Mouse (Mus musculus) liver, adult 2 months (tissue): Measurements from ENCODE around the gene 4930432K21Rik. TPM values are rescaled to one million over a fixed set of nuclear protein-coding genes. Genes with fewer than 3 reads are reported as not detected.

Experiments used
- DNase-seq: peaks from one replicate; pipeline ENCODE4 v3.0.0-alpha.2; 2011; ENCODE audit warnings: low read depth, low spot score; ENCODE audit errors: extremely low read depth
- H3K27ac ChIP-seq: fragments of 200-500 bp; replicated peaks from 2 replicates; pipeline ENCODE4 v1.5.1; 2012; ENCODE audit warnings: low read depth, mild to moderate bottlenecking, control low read depth, inconsistent platforms, low read length; ENCODE audit not compliant: insufficient read depth
- H3K27me3 ChIP-seq: fragments of 200-500 bp; 2 replicates; pipeline ENCODE4 v1.6.1; 2012; ENCODE audit warnings: mild to moderate bottlenecking, moderate library complexity, low read length, inconsistent platforms; ENCODE audit not compliant: control insufficient read depth, insufficient read depth
- H3K36me3 ChIP-seq: fragments of 200-500 bp; 2 replicates; pipeline ENCODE4 v1.6.1; 2012; ENCODE audit warnings: low read length, inconsistent platforms; ENCODE audit not compliant: control insufficient read depth, insufficient read depth
- H3K4me1 ChIP-seq: fragments of 200-500 bp; 2 replicates; pipeline ENCODE4 v1.6.1; 2011; ENCODE audit warnings: low read length; ENCODE audit not compliant: control insufficient read depth, insufficient read depth
- H3K4me3 ChIP-seq: fragments of 200-500 bp; 2 replicates; pipeline ENCODE4 v1.5.1; 2011; ENCODE audit warnings: low read depth, mild to moderate bottlenecking, control low read depth, low read length, moderate library complexity; ENCODE audit not compliant: insufficient read depth
- H3K79me2 ChIP-seq: fragments of 200-500 bp; 2 replicates; pipeline ENCODE4 v1.6.1; 2012; ENCODE audit warnings: inconsistent platforms, mild to moderate bottlenecking, low read length, moderate library complexity; ENCODE audit not compliant: control insufficient read depth, insufficient read depth
- H3K9ac ChIP-seq: fragments of 200-500 bp; 2 replicates; pipeline ENCODE4 v1.6.1; 2012; ENCODE audit warnings: low read depth, mild to moderate bottlenecking, control low read depth, inconsistent platforms, low read length
- CTCF ChIP-seq: fragments of 200-500 bp; IDR thresholded peaks from 2 replicates; pipeline ENCODE4 v1.5.1; 2011; ENCODE audit warnings: low read depth, low read length, control low read depth
- POLR2A ChIP-seq: fragments of 200-500 bp; IDR thresholded peaks from 2 replicates; pipeline ENCODE4 v1.6.1; 2011; ENCODE audit warnings: low read length, control low read depth; ENCODE audit not compliant: insufficient read depth; ENCODE audit errors: extremely low read depth
- WGBS: fragments of 180-500 bp; shearing (Covaris S2); methylation state at CpG from one replicate; pipeline ENCODE4 v1.1.7; 2018; 5-methylcytosine and 5-hydroxymethylcytosine counted together
- polyA plus RNA-seq: library from polyadenylated mRNA; depleted of rRNA; stranded (reverse); fragments of >200 nt; gene quantifications from 2 replicates; pipeline ENCODE4 v1.2.3, GENCODE M21; 2012; rRNA removed
- total RNA-seq: library from RNA; depleted of rRNA; stranded (reverse); fragments of >200 nt; gene quantifications from 2 replicates; pipeline ENCODE4 v1.2.3, GENCODE M21; 2014; rRNA removed

4930432K21Rik gene
- not detected in 2 replicates for total RNA-seq
- polyA plus RNA-seq, result 0.07 and 0.11 TPM in 2 replicates

- peak; percentile 87 for DNase-seq
- H3K4me3 ChIP-seq, result peak within 1 kb of the TSS; percentile 71
- H3K79me2 ChIP-seq, result no peaks in the 10 kb centered on the region
- H3K4me1 ChIP-seq, result peaks cover 7% of the 10 kb centered on the region
- peak within 1 kb of the TSS; percentile 77 for H3K9ac ChIP-seq
- H3K36me3 ChIP-seq, result no peaks in the 10 kb centered on the region; the same call in 1 of the 2 replicates
- H3K27ac ChIP-seq, result no peak within 1 kb of the TSS
- no peaks in the 10 kb centered on the region for H3K27me3 ChIP-seq
- 16% methylated on average over 49 of the region's 49 CpGs for WGBS
- TF ChIP-seq CTCF (no peak), POLR2A (0 out of 2 replicates have a peak, but pooled peaks have one; percentile 23)
These were observed at the start of gene 4930432K21Rik, which contains the start of gene Cc2d1a for GRCm38 (mm10) chr8:84147769-84148530. Gene 4930432K21Rik (plus strand): TSS chr8:84148025. Gene Cc2d1a (minus strand): TSS chr8:84147936.

- Histone ChIP-seq H3K79me2 (peaks cover 5% of the 10 kb centered on the region; the same call in 1 of the 2 replicates), H3K36me3 (no peaks in the 10 kb centered on the region; the same call in 1 of the 2 replicates), H3K27ac (no peak overlapping the region), H3K27me3 (no peaks in the 10 kb centered on the region), H3K4me1 (no peaks in the 10 kb centered on the region), H3K9ac (no peak overlapping the region), H3K4me3 (no peak overlapping the region)
- no peak for TF ChIP-seq POLR2A
- no peak for TF ChIP-seq CTCF
- no peak for DNase-seq
- WGBS, result 89% methylated on average over 7 of the region's 7 CpGs
These were observed 49.4 kb upstream of the 4930432K21Rik start for GRCm38 (mm10) chr8:84098376-84098775.

GRCm38 (mm10) chr8:84101476-84102270 lies 46.2 kb upstream of the 4930432K21Rik start:
- Histone ChIP-seq H3K79me2 (peaks cover 5% of the 10 kb centered on the region; the same call in 1 of the 2 replicates), H3K4me3 (no peak overlapping the region), H3K27ac (no peak overlapping the region), H3K27me3 (no peaks in the 10 kb centered on the region), H3K36me3 (no peaks in the 10 kb centered on the region), H3K4me1 (peaks cover 4% of the 10 kb centered on the region), H3K9ac (no peak overlapping the region)
- TF ChIP-seq CTCF (no peak), POLR2A (no peak)
- DNase-seq, result no peak
- 93% methylated on average over 25 of the region's 25 CpGs for WGBS

DNA sequence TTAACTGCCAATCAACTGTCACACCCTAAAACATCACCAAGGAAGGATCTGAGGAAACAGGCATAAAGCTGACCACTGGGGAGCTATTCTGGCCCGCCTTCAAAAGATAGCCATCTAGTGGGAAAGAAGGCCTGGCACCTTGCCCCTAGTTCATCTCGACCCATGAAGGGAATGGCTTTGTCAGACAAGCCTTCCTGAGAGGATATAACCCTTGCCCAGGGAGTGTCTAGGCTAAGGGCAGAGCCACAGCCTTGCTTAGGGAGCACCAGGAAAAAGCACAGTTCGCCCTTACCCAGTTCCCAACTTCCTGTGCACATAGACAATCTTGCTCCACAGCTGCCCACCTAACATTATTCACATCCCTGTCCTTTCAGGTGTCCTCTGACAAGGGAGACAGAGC lies 44.2 kb upstream of the 4930432K21Rik start:
- Histone ChIP-seq H3K4me1 (peaks cover 4% of the 10 kb centered on the region), H3K27ac (no peak overlapping the region), H3K36me3 (no peaks in the 10 kb centered on the region), H3K27me3 (no peaks in the 10 kb centered on the region), H3K9ac (no peak overlapping the region), H3K4me3 (no peak overlapping the region), H3K79me2 (peaks cover 5% of the 10 kb centered on the region; the same call in 1 of the 2 replicates)
- WGBS, result 41% methylated on average over 3 of the region's 3 CpGs
- TF ChIP-seq CTCF, result no peak
- no peak for TF ChIP-seq POLR2A
- no peak for DNase-seq

- Histone ChIP-seq H3K4me3 (peak overlapping the region; percentile 71), H3K9ac (peak overlapping the region; percentile 58), H3K36me3 (no peaks in the 10 kb centered on the region), H3K27ac (no peak overlapping the region), H3K4me1 (peaks cover 4% of the 10 kb centered on the region), H3K79me2 (peaks cover 5% of the 10 kb centered on the region; the same call in 1 of the 2 replicates), H3K27me3 (no peaks in the 10 kb centered on the region)
- WGBS, result 2% methylated on average over 26 of the region's 29 CpGs
- TF ChIP-seq POLR2A (no peak), CTCF (peak; percentile 43)
- no peak for DNase-seq
These were observed 43.6 kb upstream of the 4930432K21Rik start for GRCm38 (mm10) chr8:84104221-84104620.
